Mouse (Mus musculus) liver, embryonic 12.5 days (tissue): ENCODE data around the gene Sh3bgrl3. TPM values are rescaled to one million over a fixed set of nuclear protein-coding genes. Genes with fewer than 3 reads are reported as not detected.
"Not testable (repeated sequence)": the region's sequence is repeated elsewhere in the genome, so short reads cannot be mapped to it uniquely, and the experiment has no call there.

Experiments
- ATAC-seq: fragments of 200-750 bp; cut with Nextera tagmentation; 2 replicates; pipeline ENCODE4 v1.8.0; 2017; ENCODE audit warnings: moderate number of reproducible peaks, mild to moderate bottlenecking, moderate library complexity
- H3K27ac ChIP-seq: fragments of 300-500 bp; sonication (generic); 2 replicates; pipeline ENCODE4 v1.5.1; 2016; ENCODE audit warnings: mild to moderate bottlenecking
- H3K27me3 ChIP-seq: fragments of 300-500 bp; sonication (generic); replicated peaks from 2 replicates; pipeline ENCODE4 v1.6.1; 2016; ENCODE audit warnings: mild to moderate bottlenecking, moderate library complexity
- H3K36me3 ChIP-seq: fragments of 300-500 bp; sonication (generic); 2 replicates; pipeline ENCODE4 v1.6.1; 2016; ENCODE audit warnings: mild to moderate bottlenecking, moderate library complexity
- H3K4me1 ChIP-seq: fragments of 300-500 bp; sonication (generic); 2 replicates; pipeline ENCODE4 v1.6.1; 2016
- H3K4me2 ChIP-seq: fragments of 300-500 bp; sonication (generic); 2 replicates; pipeline ENCODE4 v1.6.1; 2016; ENCODE audit warnings: mild to moderate bottlenecking, moderate library complexity
- H3K4me3 ChIP-seq: fragments of 300-500 bp; sonication (generic); 2 replicates; pipeline ENCODE4 v1.5.1; 2016; ENCODE audit warnings: mild to moderate bottlenecking, moderate library complexity
- H3K9ac ChIP-seq: fragments of 300-500 bp; sonication (generic); 2 replicates; pipeline ENCODE4 v1.6.1; 2016; ENCODE audit warnings: mild to moderate bottlenecking, moderate library complexity
- H3K9me3 ChIP-seq: fragments of 300-500 bp; sonication (generic); replicated peaks from 2 replicates; pipeline ENCODE4 v1.6.1; 2016; ENCODE audit warnings: mild to moderate bottlenecking, moderate library complexity
- WGBS: fragments of 180-500 bp; shearing (Covaris S2); methylation state at CpG from one replicate; pipeline ENCODE4 v1.1.7; 2016; ENCODE audit not compliant: insufficient replicate concordance; 5-methylcytosine and 5-hydroxymethylcytosine counted together
- polyA plus RNA-seq: library from polyadenylated mRNA; unstranded; fragments of >200 nt; fragmentation: Nextera tagmentation; extraction: Ambion mirVana; gene quantifications from 2 replicates; pipeline ENCODE4 v1.2.1, GENCODE M21; 2016

Gene Sh3bgrl3
- 187 and 205 TPM in 2 replicates for polyA plus RNA-seq

DNA sequence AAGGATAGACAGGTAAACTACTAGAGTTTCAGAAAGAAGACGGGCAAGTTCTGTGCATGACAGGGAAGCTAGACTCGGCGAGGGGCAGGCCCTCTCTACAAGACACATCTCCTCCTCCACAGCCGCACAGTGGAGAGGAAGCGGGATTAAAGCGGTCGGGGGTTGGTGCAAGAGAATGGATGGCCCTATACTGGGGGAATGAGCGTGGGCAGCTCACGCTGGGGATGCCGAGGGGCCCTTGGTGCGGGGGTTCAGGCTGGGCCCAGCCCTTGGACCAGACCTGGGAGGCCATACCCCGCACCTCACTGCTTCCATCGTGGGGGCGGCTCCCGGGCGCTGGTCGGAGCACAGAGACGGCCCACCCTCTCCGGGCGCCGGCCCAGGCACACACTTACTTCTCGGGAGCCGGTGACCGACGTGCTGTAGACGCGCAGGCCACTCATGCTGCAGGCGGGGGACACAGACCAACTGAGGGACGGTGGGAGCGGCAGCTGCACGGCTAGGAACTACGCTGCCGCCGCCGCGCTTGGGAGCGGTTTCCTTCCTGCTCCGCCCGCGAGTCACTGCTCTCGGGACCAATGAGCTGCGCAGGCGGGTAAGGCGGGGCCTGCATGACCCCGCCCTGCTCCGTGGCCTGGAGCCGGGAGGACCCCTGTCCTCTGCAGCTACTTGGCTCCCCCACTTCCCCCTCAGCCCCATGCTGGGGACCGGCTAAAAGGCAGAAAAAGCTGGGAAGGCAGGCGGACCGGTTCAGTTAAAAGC lies at the start of gene Sh3bgrl3:
Sh3bgrl3 (minus strand) TSS at position 569 of the 762 bp plus-strand sequence.
- H3K4me3 ChIP-seq: peak within 1 kb of the TSS; percentile 75
- peaks cover 27% of the 10 kb centered on the region for H3K36me3 ChIP-seq
- H3K9ac ChIP-seq: peak within 1 kb of the TSS; percentile 83
- H3K4me2 ChIP-seq: peak within 1 kb of the TSS; percentile 94
- H3K4me1 ChIP-seq: peaks cover 74% of the 10 kb centered on the region
- no peaks in the 10 kb centered on the region for H3K27me3 ChIP-seq
- H3K27ac ChIP-seq: peak within 1 kb of the TSS; percentile 82
- no peaks in the 10 kb centered on the region for H3K9me3 ChIP-seq
- under 1% methylated on average over 50 of the region's 50 CpGs for WGBS
- ATAC-seq: peak; percentile 89

DNA sequence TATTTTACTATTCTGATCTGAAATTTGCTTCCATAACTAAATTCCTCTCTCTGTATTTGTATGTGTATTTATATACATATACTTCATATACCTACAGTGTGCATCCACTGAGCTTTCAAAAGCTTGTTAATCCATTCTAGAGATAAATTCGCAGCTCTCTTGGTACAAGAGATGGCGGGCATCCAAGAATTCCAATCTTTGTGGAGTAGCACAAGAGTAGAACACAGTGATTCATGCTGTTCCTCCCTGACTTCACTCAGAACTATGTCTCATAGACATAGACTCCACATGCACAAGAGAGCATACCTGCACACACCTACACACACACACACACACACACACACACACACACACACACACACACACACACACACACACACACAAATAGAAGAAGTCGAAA lies 43.8 kb upstream of the Sh3bgrl3 start:
- Histone ChIP-seq H3K9ac (no peak overlapping the region), H3K27me3 (no peaks in the 10 kb centered on the region), H3K36me3 (peaks cover 43% of the 10 kb centered on the region), H3K27ac (no peak overlapping the region), H3K4me3 (no peak overlapping the region), H3K4me1 (peaks cover under 1% of the 10 kb centered on the region; the same call in 1 of the 2 replicates), H3K9me3 (no peaks in the 10 kb centered on the region), H3K4me2 (no peak overlapping the region)
- ATAC-seq: no peak
- WGBS: 79% methylated on average over 3 of the region's 3 CpGs

DNA sequence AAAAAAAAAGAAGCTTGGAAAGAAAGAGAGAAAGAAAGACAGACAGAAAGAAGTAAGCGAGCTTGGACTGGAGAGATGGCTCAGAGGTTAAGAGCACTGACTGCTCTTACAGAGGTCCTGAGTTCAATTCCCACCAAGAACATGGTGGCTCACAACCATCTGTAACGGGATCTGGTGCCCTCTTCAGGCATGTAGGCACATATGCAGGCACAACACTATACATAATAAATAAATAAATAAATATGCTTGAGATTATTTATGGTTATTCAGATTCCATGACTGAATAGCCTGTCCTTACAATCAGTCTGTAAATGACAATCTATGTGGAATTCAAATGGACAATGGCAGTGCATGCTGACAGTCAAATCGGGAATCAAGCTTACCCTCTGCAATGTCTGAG lies 38.3 kb upstream of the Sh3bgrl3 start:
- 87% methylated on average over 3 of the region's 3 CpGs for WGBS
- H3K27ac ChIP-seq: no peak overlapping the region
- no peak for ATAC-seq

DNA sequence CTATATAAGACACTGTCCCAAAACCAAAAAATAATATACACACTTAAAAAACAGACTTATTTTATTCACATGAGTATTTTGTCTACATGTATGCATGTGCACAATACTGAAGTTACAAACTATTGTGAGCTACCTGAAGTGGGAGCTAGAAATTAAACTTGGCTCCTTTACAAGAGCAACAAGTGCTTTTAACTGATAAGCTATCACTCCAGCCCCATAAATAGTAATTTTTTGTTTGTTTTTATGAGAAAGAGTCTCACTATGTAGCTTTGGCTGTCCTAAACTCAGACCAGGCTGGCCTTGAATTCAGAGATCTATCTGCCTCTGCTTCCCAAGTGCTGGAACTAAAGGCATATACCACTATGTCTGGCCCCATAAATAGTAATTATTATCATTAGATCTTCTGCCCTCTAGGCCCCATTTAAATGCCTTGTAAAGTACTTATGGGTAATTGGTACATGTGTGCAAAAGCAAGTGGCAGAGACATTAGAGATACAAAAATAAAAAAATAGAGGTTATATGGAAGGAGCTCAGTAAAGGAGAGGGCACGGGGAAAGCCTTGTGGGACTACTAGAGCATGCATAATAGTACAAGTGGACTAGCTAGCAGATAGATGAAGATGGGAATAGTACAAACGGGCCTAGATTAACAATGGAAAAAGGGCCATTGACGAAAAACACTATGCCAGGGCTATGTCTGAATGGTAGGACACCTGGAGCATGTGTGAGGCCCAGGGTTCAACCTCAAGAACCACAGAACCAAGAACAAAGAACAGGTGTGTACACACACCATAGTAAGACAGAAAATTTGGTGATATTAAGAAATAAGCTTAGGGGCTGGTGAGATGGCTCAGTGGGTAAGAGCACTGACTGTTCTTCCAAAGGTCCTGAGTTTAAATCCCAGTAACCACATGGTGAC lies 37.2 kb upstream of the Sh3bgrl3 start:
- H3K4me2 ChIP-seq: peak overlapping the region; percentile 44

More for the DNA sequence above, 38.3 kb upstream of the Sh3bgrl3 start:
- H3K4me1 ChIP-seq: peaks cover 27% of the 10 kb centered on the region
- no peaks in the 10 kb centered on the region for H3K9me3 ChIP-seq
- H3K9ac ChIP-seq: no peak overlapping the region
- H3K4me2 ChIP-seq: no peak overlapping the region
- peaks cover 55% of the 10 kb centered on the region for H3K36me3 ChIP-seq
- H3K27me3 ChIP-seq: no peaks in the 10 kb centered on the region
- H3K4me3 ChIP-seq: no peak overlapping the region

DNA sequence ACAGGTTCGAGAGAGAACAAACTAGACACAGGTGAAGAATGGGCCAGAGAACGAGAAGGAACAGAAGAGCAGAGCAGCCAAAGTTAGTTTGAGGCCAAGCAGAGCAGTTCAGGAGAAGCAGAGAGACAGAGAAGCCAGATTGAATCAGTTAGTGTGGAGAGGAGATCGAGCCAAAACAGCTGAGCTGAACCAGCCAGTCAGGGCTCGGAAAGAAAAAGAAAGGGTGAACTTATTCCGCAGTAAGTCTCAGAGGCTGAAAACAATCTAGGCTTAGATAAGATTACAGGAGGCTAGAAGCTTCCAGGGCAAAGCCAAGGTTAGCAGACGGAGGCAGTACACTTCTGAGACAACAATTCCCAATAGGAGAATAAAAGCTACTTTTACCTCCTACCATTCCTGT lies 36.4 kb upstream of the Sh3bgrl3 start:
- WGBS: 26% methylated on average over 6 of the region's 6 CpGs
- Histone ChIP-seq H3K27me3 (no peaks in the 10 kb centered on the region), H3K4me2 (peak overlapping the region; percentile 44), H3K9ac (peak overlapping the region; percentile 35; the same call in 1 of the 2 replicates), H3K9me3 (no peaks in the 10 kb centered on the region), H3K4me3 (no peak overlapping the region), H3K27ac (peak overlapping the region; percentile 80), H3K4me1 (peaks cover 27% of the 10 kb centered on the region), H3K36me3 (peaks cover 37% of the 10 kb centered on the region)
- peak; percentile 66; the same call in 1 of the 2 replicates for ATAC-seq

More for the DNA sequence above, 37.2 kb upstream of the Sh3bgrl3 start:
- no peaks in the 10 kb centered on the region for H3K27me3 ChIP-seq
- no peaks in the 10 kb centered on the region for H3K9me3 ChIP-seq
- H3K4me1 ChIP-seq: peaks cover 27% of the 10 kb centered on the region
- 0 out of 2 replicates have a peak overlapping the region, but pooled peaks have one; percentile 3 for H3K4me3 ChIP-seq
- H3K36me3 ChIP-seq: peaks cover 45% of the 10 kb centered on the region
- peak; percentile 76 for ATAC-seq
- WGBS: 75% methylated on average over 3 of the region's 3 CpGs
- 0 out of 2 replicates have a peak overlapping the region, but pooled peaks have one; percentile 35 for H3K9ac ChIP-seq
- peak overlapping the region; percentile 80 for H3K27ac ChIP-seq

DNA sequence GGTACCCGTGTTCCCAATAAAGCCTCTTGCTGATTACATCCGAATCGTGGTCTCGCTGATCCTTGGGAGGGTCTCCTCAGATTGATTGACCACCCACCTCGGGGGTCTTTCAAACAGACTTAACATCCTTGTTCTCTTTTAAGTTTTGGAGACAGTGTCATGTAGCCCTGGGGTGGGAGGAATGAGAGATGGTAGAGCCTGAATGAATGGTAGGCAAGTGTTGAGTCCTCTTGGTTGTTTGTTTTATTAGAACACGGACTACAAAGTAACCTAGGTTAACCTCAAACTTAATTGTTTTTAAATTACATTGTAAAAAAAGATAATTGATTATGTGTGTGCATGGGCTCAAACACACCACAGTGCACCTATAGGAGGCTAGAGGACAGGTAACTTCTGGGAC lies 36.0 kb upstream of the Sh3bgrl3 start:
- peak overlapping the region; percentile 80 for H3K27ac ChIP-seq
- H3K4me1 ChIP-seq: peaks cover 27% of the 10 kb centered on the region
- WGBS: 79% methylated on average over 5 of the region's 6 CpGs
- H3K9ac ChIP-seq: no peak overlapping the region
- no peaks in the 10 kb centered on the region for H3K9me3 ChIP-seq
- peaks cover 35% of the 10 kb centered on the region for H3K36me3 ChIP-seq
- H3K4me3 ChIP-seq: no peak overlapping the region
- ATAC-seq: no peak
- no peaks in the 10 kb centered on the region for H3K27me3 ChIP-seq
- peak overlapping the region; percentile 44 for H3K4me2 ChIP-seq

DNA sequence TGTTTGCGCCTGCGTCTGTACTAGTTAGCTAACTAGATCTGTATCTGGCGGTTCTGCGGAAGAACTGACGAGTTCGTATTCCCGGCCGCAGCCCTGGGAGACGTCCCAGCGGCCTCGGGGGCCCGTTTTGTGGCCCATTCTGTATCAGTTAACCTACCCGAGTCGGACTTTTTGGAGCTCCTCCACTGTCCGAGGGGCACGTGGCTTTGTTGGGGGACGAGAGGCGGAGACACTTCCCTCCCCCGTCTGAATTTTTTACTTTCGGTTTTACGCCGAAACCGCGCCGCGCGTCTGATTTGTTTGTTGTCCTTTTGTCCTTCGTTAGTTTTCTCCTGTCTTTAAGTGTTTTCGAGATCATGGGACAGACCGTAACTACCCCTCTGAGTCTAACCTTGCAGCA lies 31.5 kb upstream of the Sh3bgrl3 start:
- Histone ChIP-seq H3K27ac (0 out of 2 replicates have a peak overlapping the region, but pooled peaks have one; percentile 45), H3K4me1 (peaks cover 14% of the 10 kb centered on the region), H3K36me3 (peaks cover 19% of the 10 kb centered on the region), H3K9ac (peak overlapping the region; percentile 63), H3K4me3 (peak overlapping the region; percentile 68), H3K4me2 (peak overlapping the region; percentile 57)
- not testable (repeated sequence) for ATAC-seq, H3K27me3 ChIP-seq, H3K9me3 ChIP-seq
- WGBS: 2% methylated on average over 30 of the region's 30 CpGs

DNA sequence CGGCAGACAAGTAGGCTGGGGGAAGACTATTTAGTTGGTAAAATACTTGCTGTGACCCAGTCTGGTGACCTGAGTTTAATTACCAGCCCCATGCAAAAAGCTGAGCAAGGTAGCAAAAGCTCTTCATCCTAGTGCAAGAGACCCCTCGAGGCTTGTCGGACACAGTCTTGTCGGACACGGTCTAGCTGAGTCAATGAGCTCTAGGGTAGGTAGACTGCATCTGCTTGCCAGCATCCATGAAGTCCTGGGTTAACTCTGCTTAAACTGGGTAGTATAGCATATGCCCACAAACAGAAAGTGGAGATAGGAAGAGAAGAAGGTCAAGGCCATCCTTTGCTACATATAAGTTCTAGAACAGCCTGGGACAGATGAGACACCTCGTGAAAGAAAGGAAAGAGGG lies 30.2 kb upstream of the Sh3bgrl3 start:
- H3K27ac ChIP-seq: no peak overlapping the region
- 77% methylated on average over 6 of the region's 6 CpGs for WGBS
- no peak for ATAC-seq

DNA sequence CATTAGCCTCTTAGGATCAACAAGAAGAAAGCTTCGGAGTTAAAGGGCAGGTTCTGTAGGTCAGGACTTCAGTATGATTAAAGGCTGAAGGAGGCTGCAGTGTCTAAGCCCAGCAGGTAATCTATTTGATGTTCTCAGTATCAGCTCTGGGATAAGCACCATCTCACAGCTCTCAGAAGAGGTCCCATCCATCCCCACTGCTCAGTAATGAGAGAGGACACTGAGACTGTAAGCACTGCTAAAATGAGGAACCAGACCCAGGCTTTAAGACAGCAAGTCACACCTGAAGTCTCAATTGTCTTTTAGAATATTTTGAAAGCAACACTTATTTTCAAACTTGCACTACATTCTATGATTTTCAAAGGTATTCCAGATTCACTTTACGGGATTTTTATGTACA lies 29.0 kb upstream of the Sh3bgrl3 start:
- H3K9me3 ChIP-seq: no peaks in the 10 kb centered on the region
- H3K4me3 ChIP-seq: no peak overlapping the region
- peaks cover 37% of the 10 kb centered on the region for H3K36me3 ChIP-seq
- H3K4me1 ChIP-seq: peaks cover 7% of the 10 kb centered on the region
- no peak overlapping the region for H3K27ac ChIP-seq
- ATAC-seq: no peak
- H3K27me3 ChIP-seq: no peaks in the 10 kb centered on the region
- no peak overlapping the region for H3K9ac ChIP-seq
- WGBS: 85% methylated on average over 2 of the region's 2 CpGs
- H3K4me2 ChIP-seq: no peak overlapping the region

More for the DNA sequence above, 30.2 kb upstream of the Sh3bgrl3 start:
- Histone ChIP-seq H3K9me3 (no peaks in the 10 kb centered on the region), H3K4me1 (peaks cover 7% of the 10 kb centered on the region), H3K9ac (no peak overlapping the region), H3K27me3 (no peaks in the 10 kb centered on the region), H3K4me3 (no peak overlapping the region), H3K36me3 (peaks cover 25% of the 10 kb centered on the region), H3K4me2 (peak overlapping the region; percentile 30)

DNA sequence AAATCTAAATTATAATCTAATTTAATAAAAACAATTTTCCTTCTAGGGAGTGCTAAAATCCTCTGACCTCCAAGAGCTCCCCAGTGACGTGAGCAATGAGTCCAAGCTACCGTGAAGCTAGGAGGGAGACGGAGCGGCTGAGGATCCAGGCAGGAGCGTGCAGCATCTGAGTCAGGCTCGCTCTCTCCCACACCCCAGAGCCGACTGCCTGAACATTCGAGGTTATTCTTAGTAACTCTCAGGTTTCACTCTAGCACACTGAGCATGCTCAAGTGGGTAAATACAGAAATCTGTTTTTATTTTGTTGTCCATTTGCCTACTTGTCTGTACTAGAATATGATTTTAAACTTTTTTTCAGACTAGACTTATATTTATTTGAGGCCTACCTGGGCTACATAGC lies 28.2 kb upstream of the Sh3bgrl3 start:
- peaks cover 7% of the 10 kb centered on the region for H3K4me1 ChIP-seq
- no peak for ATAC-seq
- H3K9me3 ChIP-seq: no peaks in the 10 kb centered on the region

DNA sequence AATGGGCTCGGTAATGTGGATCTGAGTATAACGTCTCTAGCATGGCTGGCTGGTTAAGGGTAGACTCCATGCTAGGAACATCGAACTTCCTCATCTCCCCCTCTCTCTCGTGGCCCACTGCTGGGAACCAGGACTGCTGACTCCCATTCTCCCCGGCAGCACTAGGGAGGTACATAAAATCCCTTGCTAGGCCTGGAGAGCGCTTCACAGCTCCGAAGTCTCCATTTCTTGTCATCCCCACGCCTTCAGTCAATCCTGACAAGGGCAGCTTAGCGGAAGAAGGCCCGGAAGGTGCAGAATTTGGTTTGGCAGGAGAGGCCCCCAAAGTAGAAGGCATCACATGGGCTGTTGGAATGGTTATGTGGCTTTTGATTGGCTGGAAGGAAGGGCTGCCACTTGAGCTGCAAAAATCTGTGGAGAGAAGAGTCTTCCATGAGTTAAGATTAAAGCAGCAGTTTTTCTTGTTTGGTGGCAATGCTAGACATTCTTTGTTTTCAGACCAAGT lies 27.4 kb upstream of the Sh3bgrl3 start:
- Histone ChIP-seq H3K9me3 (no peaks in the 10 kb centered on the region), H3K27me3 (no peaks in the 10 kb centered on the region), H3K4me1 (peaks cover 7% of the 10 kb centered on the region), H3K27ac (no peak overlapping the region), H3K4me2 (no peak overlapping the region), H3K36me3 (peaks cover 52% of the 10 kb centered on the region), H3K4me3 (no peak overlapping the region), H3K9ac (no peak overlapping the region)
- no peak for ATAC-seq
- 86% methylated on average over 10 of the region's 10 CpGs for WGBS

More for the DNA sequence above, 28.2 kb upstream of the Sh3bgrl3 start:
- no peak overlapping the region for H3K4me2 ChIP-seq
- peaks cover 45% of the 10 kb centered on the region for H3K36me3 ChIP-seq
- WGBS: 81% methylated on average over 8 of the region's 8 CpGs
- no peak overlapping the region for H3K4me3 ChIP-seq
- no peak overlapping the region for H3K9ac ChIP-seq
- no peak overlapping the region for H3K27ac ChIP-seq
- H3K27me3 ChIP-seq: no peaks in the 10 kb centered on the region
